In the genomic region with DNA sequence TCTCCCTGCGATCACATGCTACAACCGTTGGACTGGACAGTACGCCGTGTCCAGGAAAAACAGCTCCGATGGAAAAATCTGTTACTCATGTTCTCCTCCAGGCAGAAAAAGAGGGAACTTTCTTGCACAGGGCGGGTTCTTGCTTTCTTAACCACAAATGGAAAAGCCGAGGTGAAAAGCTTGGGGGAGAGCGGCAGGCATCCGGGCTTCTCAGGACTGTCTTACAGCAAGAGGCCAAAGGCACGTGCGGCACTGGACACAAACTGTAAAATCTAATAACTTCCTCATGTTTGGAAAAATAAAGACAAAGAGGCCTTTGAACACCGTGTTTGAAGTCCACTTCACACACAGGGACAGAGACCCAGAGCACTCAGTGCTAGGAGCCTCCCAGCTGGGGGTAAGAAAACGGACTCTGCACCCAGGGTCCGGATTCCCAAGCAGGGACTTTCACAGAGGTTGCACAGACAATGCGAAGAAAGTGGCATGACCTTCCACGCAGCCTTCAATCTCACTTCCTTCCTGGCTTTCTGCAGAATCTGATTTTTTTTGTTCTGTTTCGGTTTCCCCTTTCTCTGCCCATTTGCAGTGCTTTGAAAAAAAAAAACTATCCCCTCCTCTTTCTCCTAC, we compare ENCODE assay signal across 9 mouse cellular contexts.
A peak's percentile ranks its signal among the peaks of the same experiment; 100 is the strongest.
DNase-seq lines count a peak whose midpoint lies in the region; ATAC-seq lines count a peak whose summit lies in the region.
"Had no signal": no experiment of that assay in that cellular context is flagged by ENCODE, and none has a peak within 500 bp of the region (broad histone marks: within the 10 kb centered on the region; RNA-seq: fewer than 3 reads in every experiment).

No protein-coding gene starts in this region.

- peaks cover 15% of the 10 kb centered on the region; the same call in 1 of the 2 replicates for H3K4me1 ChIP-seq in heart, embryonic 11.5 days (ENCODE audit: control insufficient read depth, insufficient read depth, low read length)
- no peaks in the 10 kb centered on the region for H3K4me1 ChIP-seq in midbrain, embryonic 14.5 days (ENCODE audit: control insufficient read depth, insufficient read depth, low read length)

- WGBS in heart, embryonic 11.5 days (ENCODE audit: insufficient replicate concordance): 50% methylated on average over 17 of the region's 17 CpGs
- 0% methylated on average over 17 of the region's 17 CpGs for WGBS in macrophage (ENCODE audit: missing documents)
- WGBS in midbrain, embryonic 14.5 days: 69% methylated on average over 17 of the region's 17 CpGs

- H3K79me2 ChIP-seq in macrophage (ENCODE audit: inconsistent target): peaks cover 75% of the 10 kb centered on the region

- H3K36me3 ChIP-seq in heart, embryonic 11.5 days (ENCODE audit: control insufficient read depth, insufficient read depth, low read length): no peaks in the 10 kb centered on the region
- peaks cover 14% of the 10 kb centered on the region; the same call in 1 of the 2 replicates for H3K36me3 ChIP-seq in macrophage (ENCODE audit: inconsistent target)
- no peaks in the 10 kb centered on the region for H3K36me3 ChIP-seq in midbrain, embryonic 14.5 days (ENCODE audit: control insufficient read depth, insufficient read depth, low read length)
- H3K36me3 ChIP-seq: neural tube, embryonic 12.5 days had no signal

- DNase-seq in urinary bladder, postnatal 36 days (ENCODE audit: low spot score in 2 of 2): peak; percentile 18 to 46
- DNase-seq in urinary bladder, postnatal 25 days (ENCODE audit: low spot score): no peak
- peak; percentile 75 for DNase-seq in kidney, postnatal 10 days
- no peak for DNase-seq in right cerebral cortex, postnatal 25 days
- no peak for DNase-seq in midbrain, embryonic 14.5 days
- no peak for DNase-seq in cerebellum, adult 11 months

- H3K27ac ChIP-seq in heart, embryonic 11.5 days (ENCODE audit: low read depth, low read length): peak overlapping the region; percentile 73
- H3K27ac ChIP-seq in macrophage: peak overlapping the region; percentile 98
- H3K27ac ChIP-seq in midbrain, embryonic 14.5 days (replicated peaks; ENCODE audit: low read depth, low read length): no peak overlapping the region
- H3K27ac ChIP-seq: neural tube, embryonic 12.5 days had no signal

- H3K9ac ChIP-seq in heart, embryonic 11.5 days (ENCODE audit: low read depth, low read length): peak overlapping the region; percentile 39; the same call in 1 of the 2 replicates
- H3K9ac ChIP-seq in midbrain, embryonic 14.5 days (replicated peaks; ENCODE audit: low read length): no peak overlapping the region
- H3K9ac ChIP-seq: neural tube, embryonic 12.5 days had no signal

- H3K4me3 ChIP-seq in heart, embryonic 11.5 days (ENCODE audit: low read depth, low read length): no peak overlapping the region
- no peak overlapping the region for H3K4me3 ChIP-seq in macrophage (ENCODE audit: inconsistent target)
- H3K4me3 ChIP-seq in midbrain, embryonic 14.5 days (replicated peaks; ENCODE audit: low read depth, low read length): no peak overlapping the region
- H3K4me3 ChIP-seq: neural tube, embryonic 12.5 days had no signal

- H3K27me3 ChIP-seq in heart, embryonic 11.5 days (ENCODE audit: control insufficient read depth, insufficient read depth, low read length): no peaks in the 10 kb centered on the region
- H3K27me3 ChIP-seq in midbrain, embryonic 14.5 days (ENCODE audit: control insufficient read depth, insufficient read depth, low read length): no peaks in the 10 kb centered on the region
- H3K27me3 ChIP-seq: neural tube, embryonic 12.5 days had no signal

- 0 out of 2 replicates have a peak, but pooled peaks cover 3% of the 10 kb centered on the region for H3K9me3 ChIP-seq in heart, embryonic 11.5 days (replicated peaks; ENCODE audit: control insufficient read depth, low read length)
- no peaks in the 10 kb centered on the region for H3K9me3 ChIP-seq in midbrain, embryonic 14.5 days (ENCODE audit: control insufficient read depth, low read length)
- H3K9me3 ChIP-seq: neural tube, embryonic 12.5 days had no signal

- H3K4me2 ChIP-seq in heart, embryonic 11.5 days: peak overlapping the region; percentile 45
- no peak overlapping the region for H3K4me2 ChIP-seq in midbrain, embryonic 14.5 days (ENCODE audit: low read length)
- H3K4me2 ChIP-seq: neural tube, embryonic 12.5 days had no signal

- ATAC-seq in heart, embryonic 11.5 days (replicated peaks; ENCODE audit: insufficient number of reproducible peaks, low FRiP score, low TSS enrichment): no peak; the same call in 1 of the 2 replicates
- no peak for ATAC-seq in midbrain, embryonic 14.5 days (ENCODE audit: low FRiP score, low TSS enrichment)

Comparison
In these comparisons a context has a peak if more than half of its experiments do, and no peak if none do; other contexts are left out.
1. DNase-seq: peak in urinary bladder, postnatal 36 days (2 of 2) and kidney, postnatal 10 days (single experiment); none in urinary bladder, postnatal 25 days (single experiment), right cerebral cortex, postnatal 25 days (single experiment), midbrain, embryonic 14.5 days (single experiment) and cerebellum, adult 11 months (single experiment).